Comparison of ENCODE assay signal across 14 mouse cellular contexts in the genomic region with DNA sequence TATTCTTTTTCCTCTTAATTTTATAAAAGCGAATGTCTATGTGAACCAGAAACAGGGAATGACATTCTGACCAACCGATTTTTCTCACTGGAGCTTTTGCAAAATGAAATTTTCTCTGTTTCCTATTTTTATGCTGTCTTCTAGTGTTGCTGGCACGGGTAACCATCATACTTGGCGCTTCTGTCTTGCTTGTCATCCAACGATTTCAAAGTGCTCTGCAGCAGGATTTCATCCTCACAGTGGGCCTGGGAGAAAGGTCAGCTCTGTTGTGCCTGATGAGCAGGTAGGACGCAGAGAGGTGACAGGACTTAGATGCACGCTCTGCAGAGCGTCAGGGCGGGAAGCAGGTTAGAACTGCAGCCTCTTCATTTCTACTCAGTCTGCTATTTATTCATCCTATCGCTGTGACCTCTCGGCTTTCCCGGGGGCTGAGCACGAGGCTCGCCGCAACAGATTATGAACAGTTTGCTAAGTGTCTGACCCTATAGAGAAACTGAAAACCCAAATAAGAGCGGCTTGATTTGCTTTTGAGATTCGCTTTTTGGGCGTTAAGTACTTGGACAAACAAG. TPM values are rescaled to one million over a fixed set of nuclear protein-coding genes. Genes with fewer than 3 reads are reported as not detected.
DNase-seq lines count a peak whose midpoint lies in the region; ATAC-seq and TF ChIP-seq lines count a peak whose summit lies in the region.
"Had no signal": no experiment of that assay in that cellular context is flagged by ENCODE, and none has a peak within 500 bp of the region (broad histone marks: within the 10 kb centered on the region; RNA-seq: fewer than 3 reads in every experiment).

No protein-coding gene starts in this region.

- H3K9ac ChIP-seq in MEL (ENCODE audit: control insufficient read depth, low read depth, low read length, poor library complexity, severe bottlenecking): peak overlapping the region; percentile 78
- no peak overlapping the region for H3K9ac ChIP-seq in heart, embryonic 11.5 days (ENCODE audit: low read depth, low read length)
- H3K9ac ChIP-seq: hindbrain, embryonic 15.5 days had no signal

- H3K79me2 ChIP-seq in MEL (ENCODE audit: control insufficient read depth, insufficient read depth, low read length, poor library complexity): no peaks in the 10 kb centered on the region; the same call in 1 of the 2 replicates

- intact Hi-C loops in left cerebral cortex, postnatal 14 days (cut with DNase I): no loop called here

- no peak overlapping the region for H3K4me2 ChIP-seq in heart, embryonic 11.5 days
- H3K4me2 ChIP-seq: hindbrain, embryonic 15.5 days had no signal

- no peaks in the 10 kb centered on the region for H3K9me3 ChIP-seq in MEL (replicated peaks; ENCODE audit: insufficient read depth, low read length)
- H3K9me3 ChIP-seq in heart, embryonic 11.5 days (replicated peaks; ENCODE audit: control insufficient read depth, low read length): no peaks in the 10 kb centered on the region
- H3K9me3 ChIP-seq: embryonic facial prominence, embryonic 10.5 days; hindbrain, embryonic 15.5 days had no signal

- H3K27me3 ChIP-seq in MEL (ENCODE audit: control insufficient read depth in 1 of 2, insufficient read depth in 2 of 2, low read length in 2 of 2): no peaks in the 10 kb centered on the region
- no peaks in the 10 kb centered on the region for H3K27me3 ChIP-seq in heart, embryonic 11.5 days (ENCODE audit: control insufficient read depth, insufficient read depth, low read length)
- H3K27me3 ChIP-seq: hindbrain, embryonic 15.5 days had no signal

- H3K4me1 ChIP-seq in MEL (ENCODE audit: control insufficient read depth in 1 of 2, insufficient read depth in 2 of 2, low read length in 2 of 2): peaks cover 11 to 26% of the 10 kb centered on the region in 2 experiments
- 0 out of 2 replicates have a peak, but pooled peaks cover 3% of the 10 kb centered on the region for H3K4me1 ChIP-seq in heart, embryonic 11.5 days (ENCODE audit: control insufficient read depth, insufficient read depth, low read length)

- peak overlapping the region; percentile 52 to 69 for H3K4me3 ChIP-seq in MEL (ENCODE audit: control insufficient read depth in 1 of 2, insufficient read depth in 1 of 2, low read depth in 2 of 2, low read length in 2 of 2)
- H3K4me3 ChIP-seq in heart, embryonic 11.5 days (ENCODE audit: low read depth, low read length): no peak overlapping the region
- H3K4me3 ChIP-seq: embryonic facial prominence, embryonic 10.5 days; hindbrain, embryonic 15.5 days had no signal

- TF ChIP-seq RAD21 in MEL (IDR thresholded peaks at IDR 0.05; ENCODE audit: low read depth, low read length): no peak

- TF ChIP-seq EP300 in MEL (IDR thresholded peaks at IDR 0.05; ENCODE audit: low read depth in 1 of 2, low read length in 2 of 2): no peak

- 0 out of 4 replicates have a peak, but pooled peaks have one; percentile 18 to 24 for TF ChIP-seq POLR2A in MEL (IDR thresholded peaks at IDR 0.05; ENCODE audit: control insufficient read depth in 1 of 2, insufficient read depth in 1 of 2, low read depth in 1 of 2, low read length in 2 of 2, poor library complexity in 1 of 2)

- peak overlapping the region; percentile 92 for H3K27ac ChIP-seq in MEL (ENCODE audit: control insufficient read depth, low read depth, low read length)
- H3K27ac ChIP-seq in heart, embryonic 11.5 days (ENCODE audit: low read depth, low read length): no peak overlapping the region
- H3K27ac ChIP-seq: embryonic facial prominence, embryonic 10.5 days; hindbrain, embryonic 15.5 days; macrophage had no signal

- DNase-seq in cerebellum, adult 9-10 months: peak; percentile 45
- DNase-seq in cerebellum, postnatal 4 days (ENCODE audit: low spot score in 2 of 2): no peak
- peak; percentile 28 to 51 for DNase-seq in left cerebral cortex, postnatal 14 days (ENCODE audit: low spot score in 2 of 2)
- DNase-seq in left cerebral cortex, adult 11 months (ENCODE audit: low spot score): no peak
- DNase-seq in MEL (ENCODE audit: low read depth, low spot score): peak; percentile 62
- DNase-seq in induced T-regulatory cell, adult 2 months (ENCODE audit: low read depth): peak; percentile 48
- no peak for DNase-seq in kidney, postnatal 36 days
- DNase-seq: heart, postnatal 14 days; midbrain, embryonic 14.5 days; thymus, postnatal 4 days had no signal

- peaks cover 0 to 22% of the 10 kb centered on the region in 2 experiments; a peak in 2 of 4 replicates for H3K36me3 ChIP-seq in MEL (ENCODE audit: control insufficient read depth in 1 of 2, insufficient read depth in 2 of 2, low read length in 2 of 2)
- no peaks in the 10 kb centered on the region for H3K36me3 ChIP-seq in heart, embryonic 11.5 days (ENCODE audit: control insufficient read depth, insufficient read depth, low read length)
- H3K36me3 ChIP-seq: embryonic facial prominence, embryonic 10.5 days; hindbrain, embryonic 15.5 days had no signal

- no peak for TF ChIP-seq CTCF in MEL (IDR thresholded peaks at IDR 0.05 in 2 of 3, conservative IDR thresholded peaks at IDR 0.05 in 1 of 3; ENCODE audit: control insufficient read depth in 1 of 3, insufficient read depth in 1 of 3, low read depth in 2 of 3, low read length in 3 of 3, poor library complexity in 1 of 3, severe bottlenecking in 1 of 3)

- WGBS in heart, embryonic 11.5 days (ENCODE audit: insufficient replicate concordance): 78% methylated on average over 18 of the region's 18 CpGs

- no peak for ATAC-seq in heart, embryonic 11.5 days (replicated peaks; ENCODE audit: insufficient number of reproducible peaks, low FRiP score, low TSS enrichment)

TF ChIP-seq in MEL, 35 proteins besides CTCF, POLR2A, EP300 and RAD21:
- TF ChIP-seq SIN3A (IDR thresholded peaks at IDR 0.05; ENCODE audit: low read length) (0 out of 2 replicates have a peak, but pooled peaks have one; percentile 18), TAL1 (IDR thresholded peaks at IDR 0.05; ENCODE audit: low read length) (no peak), MAX (IDR thresholded peaks at IDR 0.05; ENCODE audit: low read length) (0 out of 2 replicates have a peak, but pooled peaks have one; percentile 36), ZC3H11A (IDR thresholded peaks at IDR 0.05; ENCODE audit: low read depth, low read length) (no peak), MXI1 (IDR thresholded peaks at IDR 0.05; ENCODE audit: low read depth, low read length) (peak; percentile 36; the same call in 1 of the 2 replicates), MAFK (IDR thresholded peaks at IDR 0.05; ENCODE audit: borderline replicate concordance, low read depth, low read length) (no peak), ZNF384 (IDR thresholded peaks at IDR 0.05; ENCODE audit: low read depth, low read length) (0 out of 2 replicates have a peak, but pooled peaks have one; percentile 0), NELFE (IDR thresholded peaks at IDR 0.05; ENCODE audit: low read depth, low read length) (peak; percentile 19; the same call in 1 of the 2 replicates), E2F4 (IDR thresholded peaks at IDR 0.05; ENCODE audit: borderline replicate concordance, low read depth, low read length) (peak; percentile 44; the same call in 1 of the 2 replicates), POLR2AphosphoS5 (IDR thresholded peaks at IDR 0.05; ENCODE audit: borderline replicate concordance, low read depth, low read length) (no peak)

RNA-seq across cellular contexts. Expression of a gene that starts 7.6 kb away (rescaled TPM):
- 100 to 1,000 TPM; 281 to 288 TPM for total RNA-seq in left cerebral cortex, postnatal 14 days (2021)
- total RNA-seq in MEL (2012; rRNA removed): 57.5 and 86.6 TPM in 2 replicates
- 10 to 100 TPM; 45.9 to 51.7 TPM for polyA plus RNA-seq in MEL (2012; ENCODE audit: insufficient read depth in 1 of 2, insufficient read length in 2 of 2, low read depth in 1 of 2, low replicate concordance in 2 of 2, missing spikeins in 1 of 2)
- polyA plus RNA-seq in heart, embryonic 11.5 days (2014; fragmentation: Nextera tagmentation; extraction: Ambion mirVana): 55.3 and 58.5 TPM in 2 replicates

Comparison
In these comparisons a context has a peak if more than half of its experiments do, and no peak if none do; other contexts are left out.
1. DNase-seq: peak in cerebellum, adult 9-10 months (single experiment), left cerebral cortex, postnatal 14 days (2 of 2), MEL (single experiment) and induced T-regulatory cell, adult 2 months (single experiment); none in cerebellum, postnatal 4 days (0 of 2), left cerebral cortex, adult 11 months (single experiment) and kidney, postnatal 36 days (0 of 2).